Mouse (Mus musculus) bone marrow, adult 2 months (tissue): Measurements from ENCODE around the gene Pced1b. TPM values are rescaled to one million over a fixed set of nuclear protein-coding genes. Genes with fewer than 3 reads are reported as not detected.

ENCODE experiments used
- H3K27ac ChIP-seq: fragments of 200-500 bp; 2 replicates; pipeline ENCODE4 v1.5.1; 2012; ENCODE audit warnings: low read depth, mild to moderate bottlenecking, control low read depth, inconsistent platforms, low read length; ENCODE audit not compliant: control insufficient read depth, poor library complexity, insufficient read depth
- H3K4me1 ChIP-seq: fragments of 200-500 bp; 2 replicates; pipeline ENCODE4 v1.6.1; 2011; ENCODE audit warnings: low read length; ENCODE audit not compliant: control insufficient read depth, insufficient read depth
- H3K4me3 ChIP-seq: fragments of 200-500 bp; replicated peaks from 2 replicates; pipeline ENCODE3; 2011; ENCODE audit warnings: mild to moderate bottlenecking, low read depth, low read length, control low read depth; ENCODE audit not compliant: control insufficient read depth
- CTCF ChIP-seq: fragments of 200-500 bp; IDR thresholded peaks from 2 replicates; pipeline ENCODE4 v1.5.1; 2011; ENCODE audit warnings: low read length, control low read depth; ENCODE audit not compliant: control insufficient read depth, insufficient read depth
- POLR2A ChIP-seq: fragments of 200-500 bp; IDR thresholded peaks from 2 replicates; pipeline ENCODE4 v1.6.1; 2011; ENCODE audit warnings: low read depth, mild to moderate bottlenecking, control low read depth, low read length, borderline replicate concordance; ENCODE audit not compliant: control insufficient read depth
- WGBS: fragments of 180-500 bp; shearing (Covaris S2); methylation state at CpG from one replicate; pipeline ENCODE4 v1.1.7; 2018; 5-methylcytosine and 5-hydroxymethylcytosine counted together
- polyA plus RNA-seq: library from polyadenylated mRNA; stranded (reverse); fragments of >200 nt; gene quantifications from 2 replicates; pipeline ENCODE4 v1.2.4, GENCODE M21; 2011; ENCODE audit warnings: low replicate concordance; ENCODE audit not compliant: missing spikeins, insufficient read depth, insufficient read length

Pced1b gene
- polyA plus RNA-seq, 1 experiment = 19.7 TPM

DNA sequence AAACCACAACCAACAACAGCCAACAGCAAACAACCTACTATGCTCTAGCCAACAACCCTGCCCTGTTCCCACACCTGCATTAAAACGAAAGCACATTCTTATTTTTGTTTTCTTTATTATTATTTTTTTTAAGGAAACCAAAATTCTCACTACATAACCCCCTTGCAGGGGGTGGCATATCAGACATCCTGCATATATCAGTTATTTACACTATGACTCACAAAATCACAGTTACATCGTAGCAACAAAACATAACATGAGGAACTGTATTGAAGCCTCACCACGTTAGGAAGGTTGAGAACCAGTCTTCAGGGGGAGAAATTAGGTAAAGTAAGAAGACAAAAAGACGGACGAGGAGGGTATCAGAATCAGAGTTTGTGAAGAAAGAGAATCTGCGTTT is 159.2 kb downstream of the Pced1b start:
- no peak for TF ChIP-seq CTCF
- no peak for TF ChIP-seq POLR2A
- WGBS = 73% methylated on average over 6 of the region's 6 CpGs
- H3K27ac ChIP-seq = no peak overlapping the region
- no peak overlapping the region for H3K4me3 ChIP-seq
- H3K4me1 ChIP-seq = no peaks in the 10 kb centered on the region

DNA sequence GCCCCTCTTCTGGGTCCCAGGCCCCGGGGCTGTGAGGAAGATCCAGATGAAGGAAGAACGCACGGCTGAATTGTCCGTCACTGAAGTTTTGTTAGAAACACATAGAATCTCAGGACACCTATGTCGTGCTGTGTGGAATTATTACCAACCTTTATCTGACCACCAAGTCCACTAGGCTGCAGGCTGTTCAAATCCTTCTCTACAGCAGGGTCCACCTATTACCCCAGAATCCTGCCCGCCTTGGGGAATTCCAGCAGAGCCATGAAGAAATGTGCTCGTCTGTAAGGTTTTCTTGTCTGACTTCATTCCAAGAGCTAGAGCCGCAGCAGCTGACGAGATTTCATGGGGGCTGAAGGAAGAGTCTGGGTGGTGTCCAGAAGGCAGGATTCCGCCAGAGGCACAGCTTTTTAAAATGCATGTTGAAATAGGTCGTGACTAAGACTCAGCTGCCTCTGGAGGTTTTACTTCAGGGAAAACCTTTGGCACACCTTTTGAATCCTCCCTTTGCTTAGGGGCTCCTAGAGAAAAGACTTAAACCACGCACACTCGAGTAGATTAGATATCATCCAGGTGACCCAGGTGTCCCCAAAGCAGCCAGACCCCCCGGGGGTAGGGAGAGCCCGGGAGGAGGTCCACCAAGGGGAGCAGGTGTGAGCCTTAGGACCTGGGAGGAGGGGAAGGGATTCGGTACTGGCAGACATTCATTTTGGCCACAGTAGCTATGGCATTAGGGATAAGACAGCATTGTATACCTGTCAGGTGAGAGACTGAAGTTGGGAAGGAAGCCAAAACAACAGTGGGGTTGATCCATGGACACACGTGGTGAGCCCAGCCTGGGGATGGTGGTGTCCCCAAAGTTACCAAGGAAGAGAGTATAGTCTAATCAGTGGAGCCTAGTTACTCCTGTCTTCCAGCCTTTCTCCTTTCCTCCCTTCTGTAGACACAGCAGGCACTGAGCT is 160.9 kb downstream of the Pced1b start:
- H3K27ac ChIP-seq = no peak overlapping the region
- no peaks in the 10 kb centered on the region for H3K4me1 ChIP-seq
- H3K4me3 ChIP-seq = no peak overlapping the region
- WGBS = 77% methylated on average over 17 of the region's 17 CpGs
- TF ChIP-seq POLR2A (no peak), CTCF (no peak)

DNA sequence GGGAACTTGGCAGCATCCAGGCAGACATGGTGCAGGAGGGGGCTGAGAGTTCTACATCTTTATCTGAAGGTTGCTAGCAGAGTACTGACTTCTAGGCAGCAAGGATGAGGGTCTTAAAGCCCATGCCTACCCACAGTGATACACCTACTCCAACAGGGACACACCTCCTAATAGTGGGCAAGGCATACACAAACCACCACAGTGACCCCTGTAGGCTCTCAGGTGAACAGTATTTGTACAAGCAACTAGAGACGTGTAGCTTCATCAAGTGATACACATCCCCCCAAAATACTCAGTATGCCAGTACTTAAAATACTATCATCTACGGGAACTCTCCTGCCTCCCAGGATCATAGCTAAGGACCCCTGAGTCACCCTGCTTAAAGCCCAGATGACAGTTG is 164.2 kb downstream of the Pced1b start:
- 80% methylated on average over 2 of the region's 2 CpGs for WGBS
- no peak for TF ChIP-seq POLR2A
- TF ChIP-seq CTCF = no peak
- Histone ChIP-seq H3K4me3 (no peak overlapping the region), H3K27ac (no peak overlapping the region), H3K4me1 (peaks cover 2% of the 10 kb centered on the region)

DNA sequence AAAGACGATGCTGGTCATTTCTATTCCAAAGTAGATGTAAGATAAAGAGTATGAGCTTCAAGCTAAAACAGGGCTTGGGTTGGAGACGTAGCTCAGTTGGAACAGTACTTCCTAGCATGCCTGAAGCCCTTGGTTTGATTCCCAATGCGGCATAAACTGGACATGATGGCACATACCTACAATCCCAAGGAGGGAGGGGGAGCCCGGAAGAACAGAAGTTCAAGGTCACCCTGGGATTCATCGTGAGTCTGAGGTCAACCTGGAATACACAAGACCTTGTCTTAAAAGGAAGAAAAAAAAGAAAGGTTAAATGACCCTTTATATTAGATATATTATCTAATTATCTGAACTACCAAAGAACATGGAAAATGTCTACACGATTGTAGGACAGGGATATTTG is 164.8 kb downstream of the Pced1b start:
- H3K27ac ChIP-seq = no peak overlapping the region
- H3K4me1 ChIP-seq = peaks cover 2% of the 10 kb centered on the region
- no peak overlapping the region for H3K4me3 ChIP-seq
- WGBS = 84% methylated on average over 6 of the region's 6 CpGs
- TF ChIP-seq CTCF = no peak
- TF ChIP-seq POLR2A = no peak

DNA sequence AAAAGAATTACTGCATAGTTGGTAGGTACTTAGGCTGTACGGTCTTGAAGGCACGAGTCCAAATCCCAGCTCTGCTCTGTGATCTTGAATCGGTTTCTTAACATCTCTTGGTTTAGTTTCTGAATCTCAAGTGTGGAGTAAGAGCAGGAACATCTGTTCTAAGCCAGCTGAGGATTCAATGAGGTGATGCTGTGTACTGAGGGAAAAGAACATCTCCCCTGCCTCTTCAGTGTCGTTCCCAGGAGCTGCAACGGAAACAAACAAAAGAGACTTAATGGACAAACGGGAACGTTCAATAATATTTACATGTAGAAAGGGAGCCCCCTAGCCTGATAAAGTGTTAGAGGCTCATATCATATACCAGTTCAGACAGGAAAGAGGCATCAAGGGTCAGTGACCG is 165.4 kb downstream of the Pced1b start:
- H3K4me3 ChIP-seq = no peak overlapping the region
- no peak overlapping the region for H3K27ac ChIP-seq
- H3K4me1 ChIP-seq = peaks cover 2% of the 10 kb centered on the region
- 92% methylated on average over 8 of the region's 8 CpGs for WGBS
- TF ChIP-seq POLR2A = no peak
- no peak for TF ChIP-seq CTCF

DNA sequence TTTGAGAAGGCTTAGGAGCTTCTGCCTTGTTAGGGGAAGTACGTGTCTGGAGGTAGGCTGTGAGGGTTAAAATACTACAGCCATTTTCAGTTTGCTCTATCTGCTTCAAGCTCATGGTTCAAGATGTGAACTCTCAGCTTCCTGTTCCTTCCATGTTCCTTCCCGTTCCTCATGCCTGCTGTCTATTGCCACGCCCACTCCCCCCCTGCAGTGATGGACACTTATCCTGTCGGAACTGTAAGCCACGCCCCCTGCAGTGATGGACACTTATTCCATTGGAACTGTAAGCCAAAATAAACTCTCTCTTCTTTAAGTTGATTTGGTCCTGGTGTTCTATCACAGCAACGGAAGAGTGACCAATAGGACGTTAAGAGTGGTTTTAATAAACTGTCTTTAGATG is 166.0 kb downstream of the Pced1b start:
- no peak overlapping the region for H3K27ac ChIP-seq
- WGBS = 82% methylated on average over 7 of the region's 7 CpGs
- peaks cover 2% of the 10 kb centered on the region for H3K4me1 ChIP-seq
- no peak overlapping the region for H3K4me3 ChIP-seq
- TF ChIP-seq CTCF = no peak
- TF ChIP-seq POLR2A = no peak

DNA sequence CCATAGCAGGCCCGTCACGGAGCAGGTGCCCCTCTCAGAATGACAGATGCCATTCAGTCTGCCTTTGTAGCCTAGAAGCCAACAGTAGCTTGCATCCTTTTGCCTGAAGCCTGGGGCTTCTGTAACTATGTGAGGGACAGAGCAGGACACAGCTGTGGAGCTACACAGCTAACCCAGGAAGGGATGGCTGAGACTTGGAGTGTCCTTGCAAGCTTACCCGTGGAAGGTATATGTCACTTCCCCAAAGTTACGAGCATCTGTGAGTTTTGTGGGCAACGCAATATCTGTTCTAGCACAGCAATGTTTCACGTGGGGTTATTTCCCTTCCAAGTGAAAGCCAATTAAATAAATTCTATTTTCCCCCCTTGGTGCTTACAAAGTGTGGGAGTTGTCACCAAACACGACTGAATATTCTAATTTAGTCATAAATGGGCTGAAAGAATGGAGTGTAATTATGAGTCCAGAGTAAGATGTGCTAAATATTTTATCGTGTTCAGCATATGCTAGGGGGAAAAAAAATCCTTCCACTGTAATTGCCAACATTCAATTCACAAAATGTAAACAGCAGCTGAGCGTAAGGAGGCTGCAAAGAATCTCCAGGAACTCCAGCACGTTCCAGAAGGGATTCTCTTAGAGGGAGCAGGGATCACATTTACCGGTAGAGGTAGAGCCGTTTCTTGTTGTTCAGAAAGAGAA is 168.0 kb downstream of the Pced1b start:
- no peak overlapping the region; the same call in 1 of the 2 replicates for H3K27ac ChIP-seq
- WGBS = 51% methylated on average over 12 of the region's 12 CpGs
- no peak overlapping the region for H3K4me3 ChIP-seq
- peaks cover 2% of the 10 kb centered on the region for H3K4me1 ChIP-seq
- no peak for TF ChIP-seq POLR2A
- TF ChIP-seq CTCF = no peak

DNA sequence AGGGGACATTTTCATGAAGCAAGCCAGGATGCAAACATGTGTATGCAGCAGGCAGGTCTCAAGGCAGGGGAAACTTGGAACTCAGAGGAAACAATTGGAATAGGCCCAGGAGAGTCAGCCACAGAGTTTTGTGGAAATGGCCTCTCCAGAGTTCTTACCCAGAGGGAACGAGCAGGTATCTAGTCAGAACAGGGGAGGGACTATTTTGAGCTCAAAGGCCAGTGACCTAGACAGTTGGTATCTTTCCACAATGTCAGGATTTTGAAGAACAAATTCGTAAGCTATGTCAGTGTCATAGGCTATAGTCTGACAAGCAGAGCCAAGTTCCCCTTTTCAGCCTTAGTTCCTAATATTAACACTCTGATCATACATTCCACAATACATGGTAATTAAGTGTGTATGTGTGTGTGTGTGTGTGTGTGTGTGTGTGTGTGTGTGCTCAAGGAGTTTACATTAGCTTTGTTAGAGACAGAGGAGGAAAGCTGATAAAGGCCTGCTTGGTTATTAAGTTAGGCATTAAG is 168.6 kb downstream of the Pced1b start:
- no peak for TF ChIP-seq POLR2A
- WGBS = 12% methylated on average over 2 of the region's 2 CpGs
- H3K27ac ChIP-seq = no peak overlapping the region
- H3K4me1 ChIP-seq = peaks cover 2% of the 10 kb centered on the region
- H3K4me3 ChIP-seq = no peak overlapping the region
